In the genomic region with DNA sequence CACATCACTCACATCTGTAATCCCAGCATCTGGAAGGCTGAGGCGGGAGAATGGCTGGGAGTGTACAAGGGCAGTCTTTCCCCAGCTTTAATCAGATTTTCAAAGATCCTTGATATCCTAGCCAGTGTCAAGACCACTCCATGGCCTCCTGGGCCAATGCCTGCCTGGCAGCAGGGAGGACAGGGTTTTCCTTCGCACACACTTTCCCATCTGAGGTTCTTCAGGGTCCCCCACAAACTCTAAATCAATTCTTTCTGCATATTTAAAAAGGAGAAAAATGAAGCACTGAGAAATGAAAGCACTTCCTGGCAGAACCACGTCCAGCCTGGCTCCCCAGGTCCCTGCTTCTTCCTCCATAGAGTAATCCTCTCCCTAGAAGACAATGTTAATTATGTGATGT, we compare ENCODE assay signal across 20 mouse cellular contexts. TPM values are rescaled to one million over a fixed set of nuclear protein-coding genes. Genes with fewer than 3 reads are reported as not detected.
"Had no signal": no experiment of that assay in that cellular context is flagged by ENCODE, and none has a peak within 500 bp of the region (broad histone marks: within the 10 kb centered on the region; RNA-seq: fewer than 3 reads in every experiment).

No protein-coding gene starts in this region.

- DNase-seq: right cerebral cortex, adult 18-20 months; right cerebral cortex, postnatal 14 days; right cerebral cortex, postnatal 25 days; right cerebral cortex, postnatal 4 days; spleen, adult 18-20 months; thymus, adult 18-20 months; thymus, adult 2 months; thymus, postnatal 14 days; thymus, postnatal 25 days; thymus, postnatal 36 days; thymus, postnatal 4 days had no signal

- H3K9me3 ChIP-seq: neural tube, embryonic 13.5 days; neural tube, embryonic 15.5 days; stomach, embryonic 15.5 days had no signal

- H3K9ac ChIP-seq: neural tube, embryonic 13.5 days; neural tube, embryonic 15.5 days; stomach, embryonic 15.5 days had no signal

- H3K27ac ChIP-seq: neural tube, embryonic 13.5 days; neural tube, embryonic 15.5 days; stomach, embryonic 15.5 days; stomach, postnatal 0 days had no signal

- H3K27me3 ChIP-seq: neural tube, embryonic 13.5 days; neural tube, embryonic 15.5 days; stomach, embryonic 15.5 days had no signal

- H3K36me3 ChIP-seq: neural tube, embryonic 13.5 days; neural tube, embryonic 15.5 days; stomach, embryonic 15.5 days had no signal

- H3K4me1 ChIP-seq: neural tube, embryonic 15.5 days; stomach, embryonic 15.5 days had no signal

- H3K4me2 ChIP-seq: neural tube, embryonic 13.5 days; neural tube, embryonic 15.5 days; stomach, embryonic 15.5 days had no signal

- H3K4me3 ChIP-seq: neural tube, embryonic 13.5 days; neural tube, embryonic 15.5 days; stomach, embryonic 15.5 days had no signal

RNA-seq across cellular contexts. Expression of a gene that starts 55.1 kb away (rescaled TPM):
- total RNA-seq: neutrophil, adult 5-6 weeks had no signal
- polyA plus RNA-seq: small intestine, adult 2 months; spleen, adult 2 months; thymus, postnatal 0 days; urinary bladder, adult 2 months had no signal
